In genomic region chr13:56559841-56560370, GRCm38 (mm10) we compare ENCODE assay signal across 31 mouse cellular contexts. TPM values are rescaled to one million over a fixed set of nuclear protein-coding genes. Genes with fewer than 3 reads are reported as not detected.
DNase-seq lines count a peak whose midpoint lies in the region; ATAC-seq and TF ChIP-seq lines count a peak whose summit lies in the region.
"Had no signal": no experiment of that assay in that cellular context is flagged by ENCODE, and none has a peak within 500 bp of the region (broad histone marks: within the 10 kb centered on the region; RNA-seq: fewer than 3 reads in every experiment).

No protein-coding gene starts in this region.

- H3K36me3 ChIP-seq in kidney, adult 2 months (ENCODE audit: control insufficient read depth, insufficient read depth, low read length): no peaks in the 10 kb centered on the region
- H3K36me3 ChIP-seq in kidney, embryonic 14.5 days (ENCODE audit: control insufficient read depth, insufficient read depth, low read length): no peaks in the 10 kb centered on the region
- no peaks in the 10 kb centered on the region for H3K36me3 ChIP-seq in liver, postnatal 0 days (replicated peaks; ENCODE audit: insufficient read depth, low read length)
- no peaks in the 10 kb centered on the region for H3K36me3 ChIP-seq in hindbrain, embryonic 10.5 days
- H3K36me3 ChIP-seq: embryonic facial prominence, embryonic 10.5 days; embryonic facial prominence, embryonic 13.5 days; forebrain, embryonic 12.5 days; forebrain, embryonic 15.5 days; heart, embryonic 10.5 days; heart, embryonic 13.5 days; hindbrain, embryonic 12.5 days; hindbrain, embryonic 15.5 days had no signal

- H3K27me3 ChIP-seq in kidney, adult 2 months (replicated peaks; ENCODE audit: control insufficient read depth, insufficient read depth, low read length): no peaks in the 10 kb centered on the region
- no peaks in the 10 kb centered on the region for H3K27me3 ChIP-seq in kidney, embryonic 14.5 days (ENCODE audit: control insufficient read depth, insufficient read depth, low read length)
- no peaks in the 10 kb centered on the region for H3K27me3 ChIP-seq in liver, postnatal 0 days (ENCODE audit: insufficient read depth, low read length)
- no peaks in the 10 kb centered on the region for H3K27me3 ChIP-seq in hindbrain, embryonic 10.5 days (ENCODE audit: insufficient read depth, poor library complexity, severe bottlenecking)
- H3K27me3 ChIP-seq: embryonic facial prominence, embryonic 13.5 days; forebrain, embryonic 12.5 days; forebrain, embryonic 15.5 days; hindbrain, embryonic 12.5 days had no signal

- TF ChIP-seq POLR2A in kidney, adult 2 months (IDR thresholded peaks at IDR 0.05; ENCODE audit: low read depth, low read length): no peak

- H3K27ac ChIP-seq in kidney, adult 2 months (ENCODE audit: insufficient read depth, low read depth, low read length): peak overlapping the region; percentile 99
- no peak overlapping the region for H3K27ac ChIP-seq in kidney, embryonic 14.5 days (ENCODE audit: low read depth, low read length)
- H3K27ac ChIP-seq in liver, postnatal 0 days (ENCODE audit: low read depth): 0 out of 2 replicates have a peak overlapping the region, but pooled peaks have one; percentile 60
- H3K27ac ChIP-seq in hindbrain, embryonic 10.5 days: no peak overlapping the region
- H3K27ac ChIP-seq: embryonic facial prominence, embryonic 13.5 days; forebrain, embryonic 12.5 days; forebrain, embryonic 15.5 days; heart, adult 2 months; heart, embryonic 10.5 days; heart, embryonic 13.5 days; hindbrain, embryonic 12.5 days; hindbrain, embryonic 15.5 days had no signal

- H3K4me1 ChIP-seq in kidney, adult 2 months (ENCODE audit: control insufficient read depth, insufficient read depth, low read length): peaks cover 29% of the 10 kb centered on the region; the same call in 1 of the 2 replicates
- H3K4me1 ChIP-seq in kidney, embryonic 14.5 days (ENCODE audit: control insufficient read depth, insufficient read depth, low read length): no peaks in the 10 kb centered on the region
- peaks cover 7% of the 10 kb centered on the region; the same call in 1 of the 2 replicates for H3K4me1 ChIP-seq in liver, postnatal 0 days (ENCODE audit: insufficient read depth)
- peaks cover 32% of the 10 kb centered on the region for H3K4me1 ChIP-seq in hindbrain, embryonic 10.5 days (replicated peaks)
- H3K4me1 ChIP-seq: embryonic facial prominence, embryonic 13.5 days; forebrain, embryonic 15.5 days; hindbrain, embryonic 15.5 days had no signal

- 49% methylated on average over 6 of the region's 6 CpGs for WGBS in kidney, adult 2 months
- 79% methylated on average over 6 of the region's 6 CpGs for WGBS in kidney, embryonic 14.5 days
- WGBS in liver, postnatal 0 days (ENCODE audit: insufficient replicate concordance): 60% methylated on average over 6 of the region's 6 CpGs
- WGBS in hindbrain, embryonic 10.5 days: 88% methylated on average over 6 of the region's 6 CpGs

- no peak overlapping the region for H3K4me3 ChIP-seq in kidney, adult 2 months (ENCODE audit: insufficient read depth, low read depth, low read length)
- no peak overlapping the region for H3K4me3 ChIP-seq in kidney, embryonic 14.5 days (ENCODE audit: low read length)
- no peak overlapping the region for H3K4me3 ChIP-seq in liver, postnatal 0 days (ENCODE audit: low read depth, low read length)
- H3K4me3 ChIP-seq in hindbrain, embryonic 10.5 days: no peak overlapping the region
- H3K4me3 ChIP-seq: embryonic facial prominence, embryonic 10.5 days; embryonic facial prominence, embryonic 13.5 days; erythroblast, embryonic 14.5 days; forebrain, embryonic 12.5 days; forebrain, embryonic 15.5 days; heart, adult 2 months; heart, embryonic 10.5 days; heart, embryonic 13.5 days; hindbrain, embryonic 12.5 days; hindbrain, embryonic 15.5 days had no signal

- no peak for ATAC-seq in kidney, embryonic 14.5 days (ENCODE audit: low FRiP score, low TSS enrichment)
- no peak for ATAC-seq in liver, postnatal 0 days
- ATAC-seq: CD4-positive, CD25-positive, alpha-beta regulatory T cell, adult 4 months; forebrain, embryonic 15.5 days had no signal

- H3K4me2 ChIP-seq in kidney, embryonic 14.5 days (replicated peaks; ENCODE audit: low read depth, low read length): no peak overlapping the region
- H3K4me2 ChIP-seq in liver, postnatal 0 days (ENCODE audit: low read depth, low read length): no peak overlapping the region
- H3K4me2 ChIP-seq: embryonic facial prominence, embryonic 13.5 days; forebrain, embryonic 12.5 days; forebrain, embryonic 15.5 days; heart, embryonic 13.5 days; hindbrain, embryonic 12.5 days; hindbrain, embryonic 15.5 days had no signal

- H3K9me3 ChIP-seq in kidney, embryonic 14.5 days (ENCODE audit: control insufficient read depth, low read length): no peaks in the 10 kb centered on the region
- H3K9me3 ChIP-seq in liver, postnatal 0 days (ENCODE audit: low read length): no peaks in the 10 kb centered on the region
- no peaks in the 10 kb centered on the region for H3K9me3 ChIP-seq in hindbrain, embryonic 10.5 days
- H3K9me3 ChIP-seq: embryonic facial prominence, embryonic 10.5 days; embryonic facial prominence, embryonic 13.5 days; forebrain, embryonic 12.5 days; forebrain, embryonic 15.5 days; heart, embryonic 10.5 days; heart, embryonic 13.5 days; hindbrain, embryonic 12.5 days; hindbrain, embryonic 15.5 days had no signal

- H3K9ac ChIP-seq in kidney, embryonic 14.5 days (ENCODE audit: low read depth, low read length): no peak overlapping the region
- no peak overlapping the region for H3K9ac ChIP-seq in liver, postnatal 0 days (replicated peaks)
- H3K9ac ChIP-seq: embryonic facial prominence, embryonic 13.5 days; forebrain, embryonic 12.5 days; forebrain, embryonic 15.5 days; heart, embryonic 13.5 days; hindbrain, embryonic 12.5 days; hindbrain, embryonic 15.5 days had no signal

- TF ChIP-seq CTCF in kidney, adult 2 months (conservative IDR thresholded peaks at IDR 0.05; ENCODE audit: insufficient read depth, insufficient read length, low read depth, low read length): no peak
- TF ChIP-seq CTCF in liver, postnatal 0 days (IDR thresholded peaks at IDR 0.05; ENCODE audit: low read depth): no peak

- no peak for TF ChIP-seq EP300 in liver, postnatal 0 days (IDR thresholded peaks at IDR 0.05; ENCODE audit: low read depth)

- peak; percentile 77 for DNase-seq in kidney, adult 2 months
- no peak for DNase-seq in liver, postnatal 0 days
- DNase-seq in liver: no peak
- peak; percentile 46 to 52 for DNase-seq in kidney, postnatal 36 days
- no peak for DNase-seq in hindbrain, embryonic 10.5 days (ENCODE audit: low spot score)
- DNase-seq: adrenal gland, adult 2 months; adrenal gland, postnatal 14 days; cerebellum, adult 11 months; cerebellum, adult 8-10 months; cerebellum, postnatal 10 days; cerebellum, postnatal 36 days; embryo, embryonic 11 days; gastrocnemius, postnatal 10 days; gastrocnemius, postnatal 36 days; heart, adult 2 months; heart, postnatal 14 days; heart, postnatal 4 days had no signal

RNA-seq across cellular contexts. Expression of gene Lect2, which starts 11.6 kb away (rescaled TPM):
- polyA plus RNA-seq in kidney, adult 2 months (2012; rRNA removed): 0.19 TPM in 2 replicates
- 0.96 and 1.6 TPM in 2 replicates for polyA plus RNA-seq in kidney, embryonic 14.5 days (2014; fragmentation: Nextera tagmentation; extraction: Ambion mirVana)
- polyA plus RNA-seq in liver, postnatal 0 days (2015; fragmentation: Nextera tagmentation; extraction: Ambion mirVana): 79.5 and 93.6 TPM in 2 replicates
- not detected in 2 replicates for polyA plus RNA-seq in hindbrain, embryonic 10.5 days (2016; fragmentation: Nextera tagmentation; extraction: Ambion mirVana)
- polyA plus RNA-seq: adrenal gland, adult 2 months; C2C12; CD4-positive, CD25-positive, alpha-beta regulatory T cell, adult 4 months; cortical plate, adult 2 months; embryonic facial prominence, embryonic 10.5 days; embryonic facial prominence, embryonic 13.5 days; forebrain, embryonic 12.5 days; forebrain, embryonic 15.5 days; heart, adult 2 months; heart, embryonic 16.5 days; hindbrain, embryonic 12.5 days had no signal

RNA-seq across cellular contexts. Expression of gene Fbxl21, which starts 37.6 kb away (rescaled TPM):
- polyA plus RNA-seq in kidney, adult 2 months (2012; rRNA removed): 3.6 and 4.1 TPM in 2 replicates
- polyA plus RNA-seq in kidney, embryonic 14.5 days (2014; fragmentation: Nextera tagmentation; extraction: Ambion mirVana): 2.9 and 3.6 TPM in 2 replicates
- polyA plus RNA-seq in liver, postnatal 0 days (2015; fragmentation: Nextera tagmentation; extraction: Ambion mirVana): 1.2 and 1.5 TPM in 2 replicates
- 1.4 and 3.2 TPM in 2 replicates for polyA plus RNA-seq in hindbrain, embryonic 10.5 days (2016; fragmentation: Nextera tagmentation; extraction: Ambion mirVana)
- polyA plus RNA-seq: erythroblast, embryonic 14.5 days had no signal

RNA-seq across cellular contexts. Expression of gene Tgfbi, which starts 49.4 kb away (rescaled TPM):
- polyA plus RNA-seq in kidney, adult 2 months (2012; rRNA removed): 18.8 and 20.8 TPM in 2 replicates
- polyA plus RNA-seq in kidney, embryonic 14.5 days (2014; fragmentation: Nextera tagmentation; extraction: Ambion mirVana): 76.2 and 105 TPM in 2 replicates
- polyA plus RNA-seq in liver, postnatal 0 days (2015; fragmentation: Nextera tagmentation; extraction: Ambion mirVana): 24.9 and 26.8 TPM in 2 replicates
- 38.4 and 42.9 TPM in 2 replicates for polyA plus RNA-seq in hindbrain, embryonic 10.5 days (2016; fragmentation: Nextera tagmentation; extraction: Ambion mirVana)

Comparison
In these comparisons a context has a peak if more than half of its experiments do, and no peak if none do; other contexts are left out.
1. H3K27ac ChIP-seq: peak in kidney, adult 2 months (single experiment) and liver, postnatal 0 days (single experiment); none in kidney, embryonic 14.5 days (single experiment) and hindbrain, embryonic 10.5 days (single experiment).
2. DNase-seq: peak in kidney, adult 2 months (single experiment) and kidney, postnatal 36 days (2 of 2); none in liver, postnatal 0 days (single experiment), liver (single experiment) and hindbrain, embryonic 10.5 days (single experiment).
3. RNA of gene Lect2, which starts 11.6 kb away (polyA plus RNA-seq): 79.5 to 93.6 TPM in liver, postnatal 0 days; 0.96 to 1.6 TPM in kidney, embryonic 14.5 days, 0.19 TPM in kidney, adult 2 months and not detected in hindbrain, embryonic 10.5 days; every median in the first group is over 10 times any median in the second.